ENCODE assay signal across 26 mouse cellular contexts in the genomic region with DNA sequence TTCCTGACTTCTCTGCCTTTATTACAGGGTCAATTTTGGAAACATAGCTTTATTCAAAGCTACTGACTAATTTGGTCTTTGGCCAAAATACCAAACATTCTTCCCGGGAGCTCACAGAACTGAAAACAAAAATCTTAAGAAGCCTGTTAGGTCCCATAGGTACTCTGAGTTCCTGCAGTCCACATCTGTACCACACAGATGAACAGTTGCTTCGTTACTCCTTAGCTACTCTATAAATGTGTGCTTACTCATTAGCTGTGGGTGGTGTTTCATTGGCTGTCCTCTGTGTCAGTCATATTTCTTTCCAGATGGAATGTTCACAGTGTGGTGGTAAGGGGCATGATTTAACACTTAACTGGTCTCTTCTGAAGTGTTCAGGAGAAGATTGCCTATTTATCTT.
"Had no signal": no experiment of that assay in that cellular context is flagged by ENCODE, and none has a peak within 500 bp of the region (broad histone marks: within the 10 kb centered on the region; RNA-seq: fewer than 3 reads in every experiment).

No protein-coding gene starts in this region.

- H3K27ac ChIP-seq: gastrocnemius, adult 2 months; heart, embryonic 10.5 days; hindbrain, embryonic 10.5 days; hindbrain, embryonic 12.5 days; hindbrain, embryonic 14.5 days; intestine, embryonic 15.5 days; kidney, embryonic 15.5 days; limb, embryonic 12.5 days; liver, embryonic 12.5 days; liver, embryonic 14.5 days had no signal

- H3K9me3 ChIP-seq: heart, embryonic 10.5 days; heart, embryonic 12.5 days; hindbrain, embryonic 10.5 days; hindbrain, embryonic 12.5 days; intestine, embryonic 15.5 days; kidney, embryonic 15.5 days; limb, embryonic 12.5 days; liver, embryonic 12.5 days had no signal

- H3K9ac ChIP-seq: heart, embryonic 12.5 days; hindbrain, embryonic 12.5 days; hindbrain, embryonic 14.5 days; intestine, embryonic 15.5 days; kidney, embryonic 15.5 days; limb, embryonic 12.5 days; liver, embryonic 12.5 days; liver, embryonic 14.5 days had no signal

- DNase-seq: gastrocnemius, adult 2 months; gastrocnemius, postnatal 10 days; gastrocnemius, postnatal 25 days; heart, adult 18-20 months; heart, postnatal 4 days; kidney, adult 2 months; kidney, adult 9 months; kidney, postnatal 10 days; kidney, postnatal 25 days; kidney, postnatal 4 days; left cerebral cortex, postnatal 4 days; liver; lung, adult 18-20 months had no signal

- H3K4me2 ChIP-seq: heart, embryonic 12.5 days; hindbrain, embryonic 12.5 days; hindbrain, embryonic 14.5 days; intestine, embryonic 15.5 days; kidney, embryonic 15.5 days; limb, embryonic 12.5 days; liver, embryonic 12.5 days had no signal

- H3K4me1 ChIP-seq: heart, embryonic 10.5 days; heart, embryonic 12.5 days; hindbrain, embryonic 10.5 days; hindbrain, embryonic 12.5 days; intestine, embryonic 15.5 days; kidney, embryonic 15.5 days; limb, embryonic 12.5 days; liver, embryonic 12.5 days had no signal

- H3K36me3 ChIP-seq: heart, embryonic 10.5 days; heart, embryonic 12.5 days; hindbrain, embryonic 10.5 days; hindbrain, embryonic 12.5 days; intestine, embryonic 15.5 days; kidney, embryonic 15.5 days; limb, embryonic 12.5 days; liver, embryonic 12.5 days had no signal

- H3K4me3 ChIP-seq: gastrocnemius, adult 2 months; heart, embryonic 10.5 days; heart, embryonic 12.5 days; hindbrain, embryonic 10.5 days; hindbrain, embryonic 12.5 days; intestine, embryonic 15.5 days; kidney, embryonic 15.5 days; limb, embryonic 12.5 days; liver, embryonic 12.5 days had no signal

- H3K27me3 ChIP-seq: heart, embryonic 12.5 days; hindbrain, embryonic 12.5 days; intestine, embryonic 15.5 days; kidney, embryonic 15.5 days; limb, embryonic 12.5 days; liver, embryonic 12.5 days had no signal

- ATAC-seq: hindbrain, embryonic 16.5 days; inflammation-experienced regulatory T-cells, adult 6 months; intestine, embryonic 15.5 days; intestine, postnatal 0 days; liver, embryonic 12.5 days had no signal
